Mouse (Mus musculus) bone marrow, adult 2 months (tissue): ENCODE results near the gene Olfr1218. TPM values are rescaled to one million over a fixed set of nuclear protein-coding genes. Genes with fewer than 3 reads are reported as not detected.
"Not testable (repeated sequence)": the region's sequence is repeated elsewhere in the genome, so short reads cannot be mapped to it uniquely, and the experiment has no call there.

ENCODE experiments used
- H3K27ac ChIP-seq: fragments of 200-500 bp; 2 replicates; pipeline ENCODE4 v1.5.1; 2012; ENCODE audit warnings: low read depth, mild to moderate bottlenecking, control low read depth, inconsistent platforms, low read length; ENCODE audit not compliant: control insufficient read depth, poor library complexity, insufficient read depth
- H3K4me1 ChIP-seq: fragments of 200-500 bp; 2 replicates; pipeline ENCODE4 v1.6.1; 2011; ENCODE audit warnings: low read length; ENCODE audit not compliant: control insufficient read depth, insufficient read depth
- H3K4me3 ChIP-seq: fragments of 200-500 bp; replicated peaks from 2 replicates; pipeline ENCODE3; 2011; ENCODE audit warnings: mild to moderate bottlenecking, low read depth, low read length, control low read depth; ENCODE audit not compliant: control insufficient read depth
- CTCF ChIP-seq: fragments of 200-500 bp; IDR thresholded peaks from 2 replicates; pipeline ENCODE4 v1.5.1; 2011; ENCODE audit warnings: low read length, control low read depth; ENCODE audit not compliant: control insufficient read depth, insufficient read depth
- POLR2A ChIP-seq: fragments of 200-500 bp; IDR thresholded peaks from 2 replicates; pipeline ENCODE4 v1.6.1; 2011; ENCODE audit warnings: low read depth, mild to moderate bottlenecking, control low read depth, low read length, borderline replicate concordance; ENCODE audit not compliant: control insufficient read depth
- WGBS: fragments of 180-500 bp; shearing (Covaris S2); methylation state at CpG from one replicate; pipeline ENCODE4 v1.1.7; 2018; 5-methylcytosine and 5-hydroxymethylcytosine counted together
- polyA plus RNA-seq: library from polyadenylated mRNA; stranded (reverse); fragments of >200 nt; gene quantifications from 2 replicates; pipeline ENCODE4 v1.2.4, GENCODE M21; 2011; ENCODE audit warnings: low replicate concordance; ENCODE audit not compliant: missing spikeins, insufficient read depth, insufficient read length

The Olfr1218 gene
- polyA plus RNA-seq: not detected in 2 replicates

- no peaks in the 10 kb centered on the region for H3K4me1 ChIP-seq
- no peak for TF ChIP-seq CTCF
- no peak for TF ChIP-seq POLR2A
- no peak within 1 kb of the TSS for H3K27ac ChIP-seq
- no peak within 1 kb of the TSS for H3K4me3 ChIP-seq
Measured at GRCm38 (mm10) chr2:89061087-89061486, at the start of gene Olfr1218. Olfr1218 (minus strand) TSS chr2:89061187.

DNA sequence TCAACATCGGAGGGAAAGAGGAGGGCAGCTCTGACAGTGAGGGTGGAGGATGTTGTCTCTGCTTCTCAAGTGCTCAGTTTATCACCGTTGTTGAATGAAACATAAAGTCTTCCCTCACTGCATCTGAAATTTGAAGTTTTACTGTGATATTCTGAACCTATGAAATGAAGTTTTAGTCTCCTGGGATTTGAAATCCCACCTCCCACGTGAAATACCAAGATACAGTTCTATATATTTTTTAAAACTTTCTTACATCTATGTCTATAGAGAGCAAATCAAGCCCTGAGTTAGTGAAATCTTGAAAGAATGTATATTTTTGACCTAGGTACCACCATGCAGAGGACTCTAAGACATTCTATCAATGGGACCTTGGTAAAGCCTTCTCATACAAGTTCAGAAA, 45.7 kb upstream of the Olfr1218 start, which contains the start of gene Olfr1220:
Olfr1220 (minus strand) TSS at position 101 of the 400 bp plus-strand sequence.
- TF ChIP-seq CTCF: no peak
- no peak for TF ChIP-seq POLR2A
- no peak within 1 kb of the TSS for H3K27ac ChIP-seq
- 61% methylated on average over 3 of the region's 3 CpGs for WGBS

DNA sequence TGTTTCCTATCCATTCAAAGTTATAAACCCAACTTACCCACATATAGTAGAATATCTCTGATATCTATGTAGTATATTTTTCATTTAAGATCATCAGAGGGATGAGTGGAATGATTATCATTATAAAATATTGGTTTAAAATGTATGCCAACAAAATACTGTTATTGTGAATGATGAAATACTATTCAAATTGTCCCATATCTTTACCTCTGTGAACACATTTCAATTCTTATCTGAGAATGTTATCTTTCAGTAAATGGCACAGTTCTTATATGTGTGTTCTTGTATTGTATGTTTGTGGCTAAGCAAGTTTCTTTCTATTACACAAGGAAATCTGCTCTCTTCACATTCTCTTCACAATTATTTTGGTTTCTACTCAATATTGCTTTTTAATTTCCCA, 44.7 kb upstream of the Olfr1218 start:
- H3K27ac ChIP-seq: no peak overlapping the region
- H3K4me1 ChIP-seq: no peaks in the 10 kb centered on the region
- H3K4me3 ChIP-seq: no peak overlapping the region
- no peak for TF ChIP-seq CTCF
- TF ChIP-seq POLR2A: no peak

More for the DNA sequence above, 45.7 kb upstream of the Olfr1218 start, which contains the start of gene Olfr1220:
- H3K4me3 ChIP-seq: no peak within 1 kb of the TSS
- H3K4me1 ChIP-seq: no peaks in the 10 kb centered on the region

GRCm38 (mm10) chr2:89093848-89094247, 32.9 kb upstream of the Olfr1218 start:
- no peaks in the 10 kb centered on the region for H3K4me1 ChIP-seq
- H3K4me3 ChIP-seq: no peak overlapping the region
- WGBS: 95% methylated on average over 1 of the region's 1 CpGs
- H3K27ac ChIP-seq: no peak overlapping the region
- TF ChIP-seq CTCF: no peak
- no peak for TF ChIP-seq POLR2A

DNA sequence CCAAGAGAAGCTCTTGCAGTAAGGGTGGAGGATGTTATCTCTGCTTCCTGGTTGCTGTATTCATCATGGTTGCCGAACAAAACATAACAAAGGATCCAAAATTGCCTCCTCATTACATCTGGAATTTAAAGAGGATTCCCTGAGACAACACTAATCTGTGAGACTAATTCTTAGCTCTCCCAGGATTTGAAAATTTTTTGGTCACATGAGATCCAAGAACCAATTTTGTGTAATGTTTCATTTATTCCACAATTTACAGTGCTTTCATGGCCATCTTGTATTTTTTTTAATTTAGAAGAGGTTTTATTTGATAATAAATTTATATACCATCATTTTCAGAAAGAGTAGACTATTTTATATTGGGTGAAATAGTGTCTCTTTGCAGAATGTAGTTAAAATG, 22.4 kb upstream of the Olfr1218 start, which contains the start of gene Olfr1219:
Olfr1219 (minus strand) TSS at position 101 of the 400 bp plus-strand sequence.
- TF ChIP-seq POLR2A: no peak
- TF ChIP-seq CTCF: no peak
- no peaks in the 10 kb centered on the region for H3K4me1 ChIP-seq
- WGBS: 34% methylated on average over 1 of the region's 1 CpGs

GRCm38 (mm10) chr2:89081487-89081886, 20.5 kb upstream of the Olfr1218 start:
- TF ChIP-seq POLR2A (no peak), CTCF (no peak)
- no peak overlapping the region for H3K27ac ChIP-seq
- no peak overlapping the region for H3K4me3 ChIP-seq
- no peaks in the 10 kb centered on the region for H3K4me1 ChIP-seq

More for the DNA sequence above, 22.4 kb upstream of the Olfr1218 start, which contains the start of gene Olfr1219:
- no peak within 1 kb of the TSS for H3K4me3 ChIP-seq
- H3K27ac ChIP-seq: no peak within 1 kb of the TSS

DNA sequence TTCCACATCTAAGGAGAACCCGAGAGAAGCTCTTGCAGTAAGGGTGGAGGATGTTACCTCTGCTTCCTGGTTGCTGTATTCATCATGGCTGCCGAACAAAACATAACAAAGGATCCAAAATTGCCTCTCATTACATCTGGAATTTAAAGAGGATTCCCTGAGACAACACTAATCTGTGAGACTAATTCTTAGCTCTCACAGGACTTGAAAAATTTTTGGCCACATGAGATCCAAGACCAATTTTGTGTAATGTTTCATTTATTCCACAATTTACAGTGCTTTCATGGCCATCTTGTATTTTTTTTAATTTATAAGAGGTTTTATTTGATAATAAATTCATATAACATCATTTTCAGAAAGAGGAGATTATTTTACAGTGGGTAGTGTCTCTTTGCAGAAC, 29.0 kb downstream of the Olfr1218 start, which contains the start of gene Olfr1217:
Olfr1217 (minus strand) TSS at position 101 of the 400 bp plus-strand sequence.
- Histone ChIP-seq H3K27ac (no peak within 1 kb of the TSS), H3K4me3 (no peak within 1 kb of the TSS), H3K4me1 (no peaks in the 10 kb centered on the region)
- WGBS: 36% methylated on average over 2 of the region's 2 CpGs
- no peak for TF ChIP-seq CTCF
- TF ChIP-seq POLR2A: no peak

DNA sequence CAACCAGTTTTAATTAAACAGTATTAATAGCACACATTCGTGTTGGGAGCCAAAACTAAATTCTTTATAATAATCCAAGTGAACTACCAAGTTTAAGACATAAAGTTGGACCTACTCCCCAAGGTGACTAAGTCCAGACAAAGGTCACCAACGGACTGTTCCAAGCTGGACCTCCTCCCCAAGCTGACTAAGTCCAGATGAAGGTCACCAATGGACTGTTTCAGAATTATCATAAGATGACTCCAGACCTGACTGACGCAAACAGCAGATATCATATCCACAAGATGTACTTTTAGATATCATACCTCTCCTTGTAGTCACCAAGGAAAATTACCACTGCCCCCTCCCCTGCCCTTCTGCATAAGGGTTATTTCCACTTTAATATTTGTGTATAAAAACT, 39.6 kb downstream of the Olfr1218 start:
- 63% methylated on average over 3 of the region's 3 CpGs for WGBS
- H3K4me3 ChIP-seq, H3K4me1 ChIP-seq, H3K27ac ChIP-seq: not testable (repeated sequence)

DNA sequence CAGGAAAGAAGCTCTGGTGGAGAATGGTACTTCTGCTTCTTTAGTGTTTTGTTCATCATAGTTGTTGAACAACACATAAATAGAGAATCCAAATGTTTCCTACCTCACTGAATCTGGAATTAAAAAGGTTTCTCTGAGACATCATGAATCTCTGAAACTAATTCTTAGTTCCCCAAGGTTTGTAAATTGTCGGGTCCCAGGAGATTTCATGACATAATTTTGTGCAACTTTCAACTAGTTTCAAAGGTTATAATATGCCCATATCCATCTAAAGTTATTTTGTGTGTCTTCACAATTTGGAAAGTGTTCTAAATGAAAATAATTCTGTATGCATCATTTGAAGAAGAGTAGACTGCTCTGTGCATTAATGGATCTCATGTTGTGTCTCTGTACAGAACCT, 42.7 kb downstream of the Olfr1218 start, which contains the start of gene Olfr1216:
Olfr1216 (minus strand) TSS at position 101 of the 400 bp plus-strand sequence.
- no peak within 1 kb of the TSS for H3K27ac ChIP-seq
- no peak within 1 kb of the TSS for H3K4me3 ChIP-seq
- no peaks in the 10 kb centered on the region for H3K4me1 ChIP-seq
- TF ChIP-seq POLR2A (no peak), CTCF (no peak)
- WGBS: 74% methylated on average over 1 of the region's 1 CpGs
